Mouse (Mus musculus) adrenal gland, postnatal 0 days (tissue): ENCODE results near the gene Nhlrc3. TPM values are rescaled to one million over a fixed set of nuclear protein-coding genes. Genes with fewer than 3 reads are reported as not detected.

Experiments used
- polyA plus RNA-seq: library from polyadenylated mRNA; unstranded; fragments of >200 nt; fragmentation: Nextera tagmentation; extraction: Ambion mirVana; gene quantifications from 2 replicates; pipeline ENCODE4 v1.2.1, GENCODE M21; 2015

Nhlrc3 gene
- 5.8 and 8.7 TPM in 2 replicates for polyA plus RNA-seq

GRCm38 (mm10) chr3:53463046-53463764, at the start of gene Nhlrc3, which contains the start of gene Proser1:
TSS of gene Nhlrc3 (minus strand) at chr3:53463332.
TSS of gene Proser1 (plus strand) at chr3:53463666.

GRCm38 (mm10) chr3:53488353-53488752, 25.2 kb upstream of the Nhlrc3 start, which contains the start of gene Stoml3:
TSS of gene Stoml3 (plus strand) at chr3:53488653.

Other genes with a start within 250 kb of the Nhlrc3 start
- gene Proser1, start 334 bp upstream of the Nhlrc3 start, polyA plus RNA-seq = 12.8 and 21.2 TPM in 2 replicates
- gene Stoml3, start 25.3 kb upstream of the Nhlrc3 start, polyA plus RNA-seq = not detected in 2 replicates
- gene Frem2, start 194.0 kb upstream of the Nhlrc3 start, polyA plus RNA-seq = 0.50 and 1.0 TPM in 2 replicates